Mouse (Mus musculus) limb, embryonic 14.5 days (tissue): ENCODE results near the gene Mrpl2. TPM values are rescaled to one million over a fixed set of nuclear protein-coding genes. Genes with fewer than 3 reads are reported as not detected.

Source experiments
- ATAC-seq: fragments of 200-750 bp; cut with Nextera tagmentation; 2 replicates; pipeline ENCODE4 v1.8.0; 2017; ENCODE audit warnings: low read depth, moderate number of reproducible peaks, moderate TSS enrichment; ENCODE audit not compliant: low FRiP score
- DNase-seq: peaks from one replicate; pipeline ENCODE4 v3.0.0-alpha.2; 2015; ENCODE audit warnings: low spot score
- H3K27ac ChIP-seq: fragments of 300-500 bp; sonication (generic); replicated peaks from 2 replicates; pipeline ENCODE4 v1.5.1; 2014; ENCODE audit warnings: low read depth, mild to moderate bottlenecking, low read length, moderate library complexity, mixed read lengths
- H3K27me3 ChIP-seq: fragments of 300-500 bp; sonication (generic); 2 replicates; pipeline ENCODE4 v1.6.1; 2014; ENCODE audit warnings: low read length, mixed read lengths; ENCODE audit not compliant: control insufficient read depth, insufficient read depth
- H3K36me3 ChIP-seq: fragments of 300-500 bp; sonication (generic); 2 replicates; pipeline ENCODE4 v1.6.1; 2014; ENCODE audit warnings: mild to moderate bottlenecking, low read length, moderate library complexity, mixed read lengths; ENCODE audit not compliant: control insufficient read depth, insufficient read depth
- H3K4me1 ChIP-seq: fragments of 300-500 bp; sonication (generic); 2 replicates; pipeline ENCODE4 v1.6.1; 2014; ENCODE audit warnings: antibody characterized with exemption, low read length, mixed read lengths; ENCODE audit not compliant: control insufficient read depth, insufficient read depth
- H3K4me2 ChIP-seq: fragments of 300-500 bp; sonication (generic); replicated peaks from 2 replicates; pipeline ENCODE4 v1.6.1; 2014; ENCODE audit warnings: low read depth, mild to moderate bottlenecking, low read length, moderate library complexity; ENCODE audit not compliant: severe bottlenecking
- H3K4me3 ChIP-seq: fragments of 300-500 bp; sonication (generic); replicated peaks from 2 replicates; pipeline ENCODE4 v1.5.1; 2014; ENCODE audit warnings: low read length
- H3K9ac ChIP-seq: fragments of 300-500 bp; sonication (generic); 2 replicates; pipeline ENCODE4 v1.6.1; 2014; ENCODE audit warnings: mild to moderate bottlenecking, low read depth, low read length, moderate library complexity; ENCODE audit not compliant: severe bottlenecking
- H3K9me3 ChIP-seq: fragments of 300-500 bp; sonication (generic); 2 replicates; pipeline ENCODE4 v1.6.1; 2016; ENCODE audit warnings: low read length; ENCODE audit not compliant: control insufficient read depth
- POLR2A ChIP-seq: fragments of 200-500 bp; IDR thresholded peaks from 2 replicates; pipeline ENCODE4 v1.8.0; 2012; ENCODE audit warnings: inconsistent platforms, mild to moderate bottlenecking, moderate library complexity, borderline replicate concordance; ENCODE audit not compliant: insufficient read depth, insufficient read length; ENCODE audit errors: extremely low read depth
- WGBS: fragments of 180-500 bp; shearing (Covaris S2); extraction: QIAGEN DNeasy Blood & Tissue Kit; methylation state at CpG from one replicate; pipeline ENCODE4 v1.1.7; 2014; 5-methylcytosine and 5-hydroxymethylcytosine counted together
- polyA plus RNA-seq, 2 experiments: library from polyadenylated mRNA; depleted of rRNA in 1 of 2; stranded (reverse) in 1 of 2; unstranded in 1 of 2; fragments of >200 nt; fragmentation: Nextera tagmentation in 1 of 2; extraction: Ambion mirVana in 1 of 2; gene quantifications; 2 replicates each; pipeline versions ENCODE4 v1.2.1 to v1.2.3; 2012 to 2014

Mrpl2 gene
- polyA plus RNA-seq, 2 experiments: 68.0 to 103 TPM

DNA sequence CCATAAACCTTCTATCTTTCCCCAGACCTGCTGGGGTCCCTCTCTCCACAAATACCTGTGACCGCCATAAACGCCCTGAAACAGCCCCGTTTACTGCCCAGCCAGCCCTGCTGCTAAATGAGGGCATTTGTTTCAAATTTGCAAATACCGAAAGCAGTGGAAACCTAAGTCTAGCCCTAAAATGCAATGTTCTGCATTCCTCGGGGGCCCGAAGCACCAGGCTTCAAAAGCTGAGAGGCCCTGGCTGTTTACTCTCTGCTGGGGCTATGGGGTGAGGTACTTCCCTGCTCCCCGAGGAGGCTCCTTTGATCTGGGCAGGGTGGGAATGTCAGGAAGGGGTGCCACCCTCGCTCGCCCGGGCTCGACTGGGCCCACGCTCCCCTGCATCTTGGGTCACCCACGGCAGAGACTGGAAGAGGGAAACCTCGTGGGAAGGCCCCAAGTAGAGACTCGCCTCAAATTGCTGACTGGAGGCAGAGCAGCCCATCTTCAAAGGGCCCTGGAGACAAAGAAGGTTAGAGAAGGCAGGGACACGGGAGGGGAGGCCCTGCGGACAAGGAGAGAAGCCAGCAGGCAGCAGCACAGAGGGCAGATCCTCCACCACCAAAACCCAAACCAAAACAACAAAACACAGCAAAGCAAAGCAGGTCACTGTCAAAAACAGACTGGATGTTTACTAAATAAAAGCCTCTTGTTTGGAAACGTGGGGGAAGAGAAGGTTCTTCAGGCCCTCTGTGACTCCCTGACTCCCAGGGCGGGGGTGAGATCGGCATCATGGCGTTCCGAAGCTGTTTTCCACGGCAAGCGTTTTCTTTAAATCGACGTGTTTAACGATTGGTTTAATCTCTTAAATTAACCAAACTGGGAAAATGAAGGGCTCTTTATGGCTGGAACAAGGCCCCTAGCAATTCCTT lies 27.0 kb upstream of the Mrpl2 start:
- WGBS: 5% methylated on average over 27 of the region's 27 CpGs
- no peak for TF ChIP-seq POLR2A
- ATAC-seq (peak; percentile 56), DNase-seq (peak; percentile 54)
- Histone ChIP-seq H3K9ac (peak overlapping the region; percentile 36), H3K27me3 (no peaks in the 10 kb centered on the region), H3K4me3 (peak overlapping the region; percentile 21; the same call in 1 of the 2 replicates), H3K36me3 (peaks cover 5% of the 10 kb centered on the region; the same call in 1 of the 2 replicates), H3K9me3 (no peaks in the 10 kb centered on the region), H3K4me1 (peaks cover 92% of the 10 kb centered on the region), H3K4me2 (peak overlapping the region; percentile 47), H3K27ac (peak overlapping the region; percentile 90)

DNA sequence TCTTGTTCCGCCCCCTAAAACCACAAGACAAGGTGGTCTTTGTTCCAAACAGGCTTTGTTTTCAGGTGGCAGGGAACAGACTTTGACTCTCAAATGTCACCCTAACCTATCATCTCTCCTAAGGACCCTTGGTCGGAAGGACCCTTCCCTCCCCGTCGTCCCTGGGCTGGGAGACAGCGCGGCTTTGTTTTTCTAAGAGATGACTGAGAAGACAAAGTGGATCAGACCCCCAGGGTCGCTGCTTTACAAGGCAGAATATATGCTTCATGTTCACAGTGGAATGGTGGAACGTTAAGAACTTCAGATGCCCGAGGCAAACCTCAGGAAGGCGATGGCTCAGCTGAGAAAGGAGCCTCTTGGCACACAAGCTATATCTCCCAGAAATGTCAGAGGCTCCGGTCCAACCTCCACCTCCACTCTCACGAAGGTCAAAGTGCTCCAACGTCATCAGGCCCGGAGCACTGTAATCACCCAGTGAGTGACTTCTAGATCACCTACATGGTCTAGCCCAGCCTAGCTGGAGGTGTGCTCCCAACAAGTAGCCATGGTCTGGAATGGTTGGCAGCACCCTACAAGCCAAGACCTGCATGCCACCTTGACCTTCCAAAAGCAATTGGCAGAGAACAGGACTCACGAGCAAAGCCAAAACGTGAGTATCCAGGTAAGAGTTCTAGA lies 26.2 kb upstream of the Mrpl2 start:
- peak overlapping the region; percentile 21; the same call in 1 of the 2 replicates for H3K4me3 ChIP-seq
- no peak for DNase-seq
- 19% methylated on average over 16 of the region's 16 CpGs for WGBS
- no peaks in the 10 kb centered on the region for H3K9me3 ChIP-seq
- peak overlapping the region; percentile 36 for H3K9ac ChIP-seq
- ATAC-seq: no peak
- H3K27ac ChIP-seq: peak overlapping the region; percentile 90
- peak overlapping the region; percentile 47 for H3K4me2 ChIP-seq
- TF ChIP-seq POLR2A: no peak
- H3K36me3 ChIP-seq: peaks cover 5% of the 10 kb centered on the region; the same call in 1 of the 2 replicates
- peaks cover 93% of the 10 kb centered on the region for H3K4me1 ChIP-seq
- H3K27me3 ChIP-seq: no peaks in the 10 kb centered on the region

DNA sequence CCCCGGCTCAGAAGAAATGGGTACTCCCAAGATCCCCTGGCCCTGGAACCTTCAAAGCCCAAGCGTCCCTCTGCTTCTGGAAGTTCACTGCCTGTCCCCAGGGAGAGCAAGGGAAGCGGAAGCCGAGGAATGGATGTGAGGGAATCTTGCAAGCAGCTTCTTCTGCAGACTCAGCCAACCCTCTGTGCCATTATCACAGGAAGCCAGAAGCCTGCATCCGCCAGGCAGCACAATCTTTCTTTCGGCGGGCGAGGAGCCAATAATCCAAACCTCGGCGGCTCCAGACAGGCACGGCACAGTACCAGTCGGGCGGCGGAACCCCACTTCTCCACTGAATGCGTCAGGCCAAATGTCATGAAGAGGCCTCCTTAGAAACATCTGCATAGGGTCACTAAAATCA lies 24.7 kb upstream of the Mrpl2 start:
- ATAC-seq (no peak), DNase-seq (no peak)
- WGBS: 30% methylated on average over 15 of the region's 15 CpGs
- no peaks in the 10 kb centered on the region for H3K9me3 ChIP-seq
- no peak for TF ChIP-seq POLR2A
- no peak overlapping the region for H3K9ac ChIP-seq
- H3K27ac ChIP-seq: no peak overlapping the region
- H3K36me3 ChIP-seq: peaks cover 5% of the 10 kb centered on the region; the same call in 1 of the 2 replicates
- no peak overlapping the region; the same call in 1 of the 2 replicates for H3K4me2 ChIP-seq
- no peaks in the 10 kb centered on the region for H3K27me3 ChIP-seq
- no peak overlapping the region for H3K4me3 ChIP-seq
- H3K4me1 ChIP-seq: peaks cover 97% of the 10 kb centered on the region

DNA sequence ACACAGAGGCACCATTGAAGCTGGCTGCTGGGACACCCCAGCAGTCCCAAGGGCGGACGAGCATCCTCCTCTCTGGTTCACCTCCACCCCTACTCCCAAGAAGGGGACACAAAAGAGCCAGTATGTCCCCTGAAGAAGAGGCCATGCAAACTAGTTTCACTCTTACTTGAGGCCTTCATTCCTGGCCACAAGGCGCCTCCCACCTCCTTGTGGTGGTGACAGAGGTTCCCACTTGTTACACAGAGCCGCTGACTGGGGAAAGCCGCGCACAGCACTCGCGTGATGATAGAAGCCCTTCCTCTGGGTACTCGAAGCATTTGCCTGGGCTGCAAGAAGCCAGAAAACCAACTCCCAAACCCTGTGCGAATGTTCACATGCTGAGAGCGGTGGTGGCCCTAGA lies 23.8 kb upstream of the Mrpl2 start:
- Histone ChIP-seq H3K9ac (no peak overlapping the region), H3K36me3 (peaks cover 6% of the 10 kb centered on the region; the same call in 1 of the 2 replicates), H3K27me3 (no peaks in the 10 kb centered on the region), H3K4me3 (no peak overlapping the region), H3K4me2 (0 out of 2 replicates have a peak overlapping the region, but pooled peaks have one; percentile 1), H3K4me1 (peaks cover 97% of the 10 kb centered on the region), H3K27ac (0 out of 2 replicates have a peak overlapping the region, but pooled peaks have one; percentile 13), H3K9me3 (no peaks in the 10 kb centered on the region)
- 67% methylated on average over 11 of the region's 11 CpGs for WGBS
- no peak for ATAC-seq
- no peak for TF ChIP-seq POLR2A
- DNase-seq: no peak
